ENCODE assay signal across 8 mouse cellular contexts in the genomic region with DNA sequence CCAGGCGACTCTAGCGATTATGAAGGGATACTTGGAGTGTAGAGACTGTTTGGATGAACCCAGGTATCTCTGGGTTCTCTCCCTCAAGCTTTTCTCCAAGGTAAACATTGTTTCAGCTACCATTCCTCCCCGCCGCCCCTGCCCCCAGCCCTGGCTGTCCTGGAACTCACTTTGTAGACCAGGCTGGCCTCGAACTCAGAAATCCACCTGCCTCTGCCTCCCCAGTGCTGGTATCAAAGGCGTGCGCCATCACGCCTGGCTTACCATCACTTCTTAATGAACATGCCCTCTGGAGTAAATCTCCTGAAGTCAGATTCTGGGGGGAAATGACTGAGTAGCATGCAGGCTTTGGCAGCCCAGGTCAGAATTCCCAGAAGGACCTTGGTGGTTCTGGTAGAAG. TPM values are rescaled to one million over a fixed set of nuclear protein-coding genes. Genes with fewer than 3 reads are reported as not detected.
DNase-seq lines count a peak whose midpoint lies in the region; ATAC-seq and TF ChIP-seq lines count a peak whose summit lies in the region.

A gene (minus strand): TSS at position 293 of the 400 bp plus-strand sequence.

- no peaks in the 10 kb centered on the region for H3K9me3 ChIP-seq in embryonic facial prominence, embryonic 13.5 days
- H3K9me3 ChIP-seq in heart, embryonic 13.5 days = no peaks in the 10 kb centered on the region

- peak within 1 kb of the TSS; percentile 93 for H3ac ChIP-seq in myocyte (ENCODE audit: control insufficient read depth, insufficient read length)

- peak within 1 kb of the TSS; percentile 84 for H3K4me3 ChIP-seq in spleen, adult 2 months (ENCODE audit: extremely low read depth, insufficient read depth, insufficient read length)
- H3K4me3 ChIP-seq in embryonic facial prominence, embryonic 13.5 days = peak within 1 kb of the TSS; percentile 99
- H3K4me3 ChIP-seq in heart, embryonic 13.5 days = peak within 1 kb of the TSS; percentile 100
- H3K4me3 ChIP-seq in myocyte = peak within 1 kb of the TSS; percentile 73

- peak within 1 kb of the TSS; percentile 50 for H3K27ac ChIP-seq in spleen, adult 2 months (ENCODE audit: insufficient read depth, low read length)
- peak within 1 kb of the TSS; percentile 99 for H3K27ac ChIP-seq in embryonic facial prominence, embryonic 13.5 days
- peak within 1 kb of the TSS; percentile 99 for H3K27ac ChIP-seq in heart, embryonic 13.5 days (replicated peaks)

- H3K36me3 ChIP-seq in spleen, adult 2 months (ENCODE audit: control insufficient read depth, insufficient read depth, low read length) = peaks cover 15% of the 10 kb centered on the region
- H3K36me3 ChIP-seq in embryonic facial prominence, embryonic 13.5 days = peaks cover 49% of the 10 kb centered on the region
- H3K36me3 ChIP-seq in heart, embryonic 13.5 days = peaks cover 54% of the 10 kb centered on the region
- peaks cover 20% of the 10 kb centered on the region for H3K36me3 ChIP-seq in myocyte (ENCODE audit: control insufficient read depth, insufficient read depth)

- TF ChIP-seq POLR2A in spleen, adult 2 months (IDR thresholded peaks at IDR 0.05; ENCODE audit: low read depth, low read length) = no peak
- no peak for TF ChIP-seq POLR2A in myocyte (IDR thresholded peaks at IDR 0.05; ENCODE audit: insufficient read length, low read depth)

- WGBS in spleen, adult 2 months = 62% methylated on average over 8 of the region's 8 CpGs
- 62% methylated on average over 8 of the region's 8 CpGs for WGBS in embryonic facial prominence, embryonic 13.5 days
- WGBS in heart, embryonic 13.5 days = 47% methylated on average over 8 of the region's 8 CpGs

- intact Hi-C loops in left cerebral cortex, postnatal 14 days (cut with DNase I) = no loop called here

- DNase-seq in spleen, adult 2 months (ENCODE audit: low read depth in 1 of 2, low spot score in 2 of 2) = no peak
- DNase-seq in spleen, adult 18-20 months = no peak
- no peak for DNase-seq in left cerebral cortex, postnatal 14 days (ENCODE audit: low spot score in 2 of 2)
- no peak for DNase-seq in ovary, postnatal 14 days (ENCODE audit: low spot score)
- no peak for DNase-seq in frontal cortex, postnatal 14 days (ENCODE audit: low spot score in 2 of 2)

- no peaks in the 10 kb centered on the region for H3K27me3 ChIP-seq in spleen, adult 2 months (ENCODE audit: control insufficient read depth, insufficient read depth, low read length)
- no peaks in the 10 kb centered on the region for H3K27me3 ChIP-seq in embryonic facial prominence, embryonic 13.5 days
- no peaks in the 10 kb centered on the region for H3K27me3 ChIP-seq in heart, embryonic 13.5 days (replicated peaks)
- H3K27me3 ChIP-seq in myocyte (ENCODE audit: control insufficient read depth, insufficient read depth, insufficient read length) = no peaks in the 10 kb centered on the region

- peaks cover 6% of the 10 kb centered on the region; the same call in 1 of the 2 replicates for H3K4me1 ChIP-seq in spleen, adult 2 months (ENCODE audit: control insufficient read depth, insufficient read depth, insufficient read length)
- peaks cover 29% of the 10 kb centered on the region for H3K4me1 ChIP-seq in embryonic facial prominence, embryonic 13.5 days
- H3K4me1 ChIP-seq in heart, embryonic 13.5 days = peaks cover 35% of the 10 kb centered on the region

- H3K9ac ChIP-seq in embryonic facial prominence, embryonic 13.5 days = peak within 1 kb of the TSS; percentile 99
- H3K9ac ChIP-seq in heart, embryonic 13.5 days = peak within 1 kb of the TSS; percentile 100

- no peak for TF ChIP-seq CTCF in spleen, adult 2 months (IDR thresholded peaks at IDR 0.05; ENCODE audit: extremely low read depth, insufficient read depth, insufficient read length, insufficient replicate concordance)

- peak within 1 kb of the TSS; percentile 91 for H3K4me2 ChIP-seq in embryonic facial prominence, embryonic 13.5 days
- peak within 1 kb of the TSS; percentile 87 for H3K4me2 ChIP-seq in heart, embryonic 13.5 days
- peak within 1 kb of the TSS; percentile 96 for H3K4me2 ChIP-seq in myocyte (ENCODE audit: low read depth)

- H3K79me2 ChIP-seq in myocyte (ENCODE audit: control insufficient read depth, insufficient read depth) = peaks cover 61% of the 10 kb centered on the region

- no peak for ATAC-seq in embryonic facial prominence, embryonic 13.5 days (ENCODE audit: insufficient number of reproducible peaks, insufficient read depth, low FRiP score, low TSS enrichment, low read depth)
- ATAC-seq in heart, embryonic 13.5 days (ENCODE audit: extremely low read depth, insufficient number of reproducible peaks, low FRiP score, low TSS enrichment) = no peak

TF ChIP-seq in myocyte, 11 proteins besides CTCF, POLR2A, EP300 and RAD21:
- no peak for TF ChIP-seq POLR2AphosphoS2 (IDR thresholded peaks at IDR 0.05; ENCODE audit: insufficient read length, low read depth)
- no peak for TF ChIP-seq CEBPB (IDR thresholded peaks at IDR 0.05; ENCODE audit: insufficient read depth, poor library complexity, severe bottlenecking)
- TF ChIP-seq TCF3 (IDR thresholded peaks at IDR 0.05; ENCODE audit: insufficient read length, low read depth) = no peak

RNA-seq across cellular contexts. Expression of the gene that starts here (rescaled TPM):
- polyA plus RNA-seq in spleen, adult 2 months (2012; rRNA removed) = 32.5 and 33.3 TPM in 2 replicates
- 125 and 127 TPM in 2 replicates for polyA plus RNA-seq in embryonic facial prominence, embryonic 13.5 days (2015; fragmentation: Nextera tagmentation; extraction: Ambion mirVana)
- 111 and 119 TPM in 2 replicates for polyA plus RNA-seq in heart, embryonic 13.5 days (2015; fragmentation: Nextera tagmentation; extraction: Ambion mirVana)
- 100 to 1,000 TPM; 103 to 107 TPM for total RNA-seq in left cerebral cortex, postnatal 14 days (2021)
- 91.5 TPM for polyA plus RNA-seq in myocyte (2012; fragmentation: generic; extraction: Trizol)
